Mouse (Mus musculus): ENCODE results near the gene Asf1b. TPM values are rescaled to one million over a fixed set of nuclear protein-coding genes. Genes with fewer than 3 reads are reported as not detected.

Asf1b gene
- polyA plus RNA-seq, 1 experiment from 2014 or later = 68.2 TPM

DNA sequence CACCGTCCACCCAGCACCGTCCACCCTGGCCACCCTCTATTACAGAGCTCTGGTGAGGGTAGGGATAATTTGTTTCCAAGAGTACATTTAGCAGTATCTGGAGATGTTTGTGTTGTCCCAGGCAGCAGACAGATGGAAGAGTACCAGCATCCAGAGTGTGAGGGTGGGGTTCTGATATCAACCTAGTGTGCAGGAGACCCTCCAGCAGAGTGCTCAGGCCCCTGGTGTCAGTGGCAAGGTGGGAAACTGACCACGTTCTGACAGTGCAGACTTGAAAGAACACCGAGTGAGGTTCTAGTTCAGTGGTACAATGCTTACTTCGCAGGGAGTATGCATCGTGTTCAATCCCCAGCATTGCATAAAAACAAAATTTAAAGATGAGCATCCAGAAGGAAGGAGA, 16.4 kb downstream of the Asf1b start:
- Histone ChIP-seq H3K27ac (ENCODE audit: low read depth, low read length) (no peak overlapping the region), H3K4me3 (ENCODE audit: low read length) (peak overlapping the region; percentile 92), H3K9me3 (ENCODE audit: control insufficient read depth, low read length) (no peaks in the 10 kb centered on the region), H3K27me3 (ENCODE audit: control insufficient read depth, insufficient read depth, low read length) (no peaks in the 10 kb centered on the region), H3K4me1 (ENCODE audit: control insufficient read depth, insufficient read depth, low read length) (peaks cover 16% of the 10 kb centered on the region; the same call in 1 of the 2 replicates), H3K36me3 (ENCODE audit: control insufficient read depth, insufficient read depth, low read length) (peaks cover 35% of the 10 kb centered on the region), H3K4me2 (replicated peaks; ENCODE audit: low read depth, low read length) (peak overlapping the region; percentile 82), H3K9ac (ENCODE audit: low read depth, low read length) (no peak overlapping the region)
- no peak for ATAC-seq (ENCODE audit: low FRiP score, low TSS enrichment)
- WGBS = 78% methylated on average over 6 of the region's 6 CpGs

- 0 out of 2 replicates have a peak within 1 kb of the TSS, but pooled peaks have one; percentile 51 for H3K27ac ChIP-seq (ENCODE audit: low read depth, low read length)
- H3K9ac ChIP-seq (ENCODE audit: low read depth, low read length) = peak within 1 kb of the TSS; percentile 89
- no peaks in the 10 kb centered on the region for H3K27me3 ChIP-seq (ENCODE audit: control insufficient read depth, insufficient read depth, low read length)
- peak within 1 kb of the TSS; percentile 94 for H3K4me2 ChIP-seq (replicated peaks; ENCODE audit: low read depth, low read length)
- WGBS = under 1% methylated on average over 77 of the region's 94 CpGs
- H3K36me3 ChIP-seq (ENCODE audit: control insufficient read depth, insufficient read depth, low read length) = peaks cover 28% of the 10 kb centered on the region
- no peaks in the 10 kb centered on the region for H3K9me3 ChIP-seq (ENCODE audit: control insufficient read depth, low read length)
- peak within 1 kb of the TSS; percentile 92 for H3K4me3 ChIP-seq (ENCODE audit: low read length)
- H3K4me1 ChIP-seq (ENCODE audit: control insufficient read depth, insufficient read depth, low read length) = peaks cover 23% of the 10 kb centered on the region
- peak; percentile 100 for ATAC-seq (ENCODE audit: low FRiP score, low TSS enrichment)
These were observed 17.1 kb downstream of the Asf1b start, which contains the start of gene Prkaca for GRCm38 (mm10) chr8:83972150-83973120. Gene Prkaca, plus strand, starts transcription at chr8:83972993.

DNA sequence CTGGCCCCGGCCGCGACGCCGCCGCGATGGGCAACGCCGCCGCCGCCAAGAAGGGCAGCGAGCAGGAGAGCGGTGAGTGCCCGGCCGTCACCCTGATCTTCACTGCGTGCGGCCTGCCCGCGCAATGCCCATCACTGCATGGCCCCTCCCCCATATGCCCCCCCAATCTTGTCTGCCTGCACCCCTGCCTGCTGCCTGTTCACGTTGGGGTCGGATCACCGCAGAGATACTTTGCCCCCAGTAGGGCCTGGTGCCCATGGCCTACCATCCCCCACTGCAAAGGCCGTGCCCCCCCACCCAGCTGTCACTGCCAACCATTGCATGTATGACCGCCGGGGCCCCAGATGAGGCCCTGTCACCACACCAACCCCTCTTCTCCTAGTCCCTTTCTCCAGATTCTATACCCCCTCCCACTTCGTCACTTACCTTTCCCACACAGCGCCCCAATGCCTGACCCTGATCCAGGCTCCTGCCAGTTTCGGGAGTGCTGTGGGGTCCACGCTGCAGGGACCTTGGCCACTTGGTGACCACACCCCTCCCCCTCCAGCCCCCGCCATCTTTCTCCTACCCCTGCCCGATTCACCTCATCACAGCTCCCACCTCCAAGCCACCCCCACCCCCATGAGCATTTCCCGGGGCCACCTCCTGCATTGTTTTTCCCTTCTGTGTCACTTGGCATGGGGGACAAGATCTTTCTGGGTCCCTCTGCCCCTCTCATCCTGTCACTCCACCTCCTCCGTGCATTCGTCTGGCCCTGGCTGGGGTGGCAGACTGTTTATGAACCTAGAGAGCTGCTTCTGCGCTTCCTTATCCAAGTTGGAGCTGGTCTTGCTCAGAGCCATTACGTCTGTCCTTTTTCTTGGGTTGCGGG, 18.1 kb downstream of the Asf1b start:
- Histone ChIP-seq H3K9me3 (ENCODE audit: control insufficient read depth, low read length) (no peaks in the 10 kb centered on the region), H3K4me1 (ENCODE audit: control insufficient read depth, insufficient read depth, low read length) (peaks cover 27% of the 10 kb centered on the region), H3K27me3 (ENCODE audit: control insufficient read depth, insufficient read depth, low read length) (no peaks in the 10 kb centered on the region), H3K27ac (ENCODE audit: low read depth, low read length) (0 out of 2 replicates have a peak overlapping the region, but pooled peaks have one; percentile 11), H3K4me2 (replicated peaks; ENCODE audit: low read depth, low read length) (peak overlapping the region; percentile 94), H3K36me3 (ENCODE audit: control insufficient read depth, insufficient read depth, low read length) (peaks cover 23% of the 10 kb centered on the region), H3K4me3 (ENCODE audit: low read length) (peak overlapping the region; percentile 92), H3K9ac (ENCODE audit: low read depth, low read length) (peak overlapping the region; percentile 89)
- 4% methylated on average over 21 of the region's 37 CpGs for WGBS
- ATAC-seq (ENCODE audit: low FRiP score, low TSS enrichment) = peak; percentile 28

DNA sequence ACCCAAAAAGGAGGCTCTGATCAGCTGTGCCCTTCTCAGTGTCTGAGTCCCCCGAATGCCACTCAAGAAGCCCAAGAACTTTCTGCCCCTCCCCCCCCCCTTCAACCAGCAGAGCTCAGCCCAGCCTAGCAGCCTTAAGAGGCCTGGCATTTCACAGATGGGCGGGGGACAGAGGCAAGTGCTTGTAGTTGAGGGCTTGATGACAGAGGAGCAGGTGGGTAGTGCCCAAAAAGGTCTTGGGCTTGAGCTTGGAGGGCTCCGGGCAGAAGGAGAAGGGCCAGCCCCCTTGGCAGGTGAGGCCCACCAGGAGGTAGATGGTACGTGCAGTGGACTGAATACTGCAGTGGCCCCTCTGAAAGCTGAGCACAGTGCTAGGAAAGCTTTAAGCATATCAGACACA, 19.2 kb downstream of the Asf1b start:
- no peak overlapping the region for H3K4me2 ChIP-seq (replicated peaks; ENCODE audit: low read depth, low read length)
- H3K27me3 ChIP-seq (ENCODE audit: control insufficient read depth, insufficient read depth, low read length) = no peaks in the 10 kb centered on the region
- no peaks in the 10 kb centered on the region for H3K9me3 ChIP-seq (ENCODE audit: control insufficient read depth, low read length)
- peak overlapping the region; percentile 5; the same call in 1 of the 2 replicates for H3K9ac ChIP-seq (ENCODE audit: low read depth, low read length)
- ATAC-seq (ENCODE audit: low FRiP score, low TSS enrichment) = no peak
- no peak overlapping the region for H3K4me3 ChIP-seq (ENCODE audit: low read length)
- peaks cover 27% of the 10 kb centered on the region for H3K4me1 ChIP-seq (ENCODE audit: control insufficient read depth, insufficient read depth, low read length)
- H3K36me3 ChIP-seq (ENCODE audit: control insufficient read depth, insufficient read depth, low read length) = peaks cover 16% of the 10 kb centered on the region
- no peak overlapping the region for H3K27ac ChIP-seq (ENCODE audit: low read depth, low read length)
- 84% methylated on average over 4 of the region's 4 CpGs for WGBS

- H3K4me3 ChIP-seq (ENCODE audit: low read length) = no peak overlapping the region
- H3K4me1 ChIP-seq (ENCODE audit: control insufficient read depth, insufficient read depth, low read length) = peaks cover 27% of the 10 kb centered on the region
- no peak for ATAC-seq (ENCODE audit: low FRiP score, low TSS enrichment)
- 78% methylated on average over 4 of the region's 4 CpGs for WGBS
- H3K36me3 ChIP-seq (ENCODE audit: control insufficient read depth, insufficient read depth, low read length) = peaks cover 19% of the 10 kb centered on the region
- H3K9ac ChIP-seq (ENCODE audit: low read depth, low read length) = no peak overlapping the region
- H3K9me3 ChIP-seq (ENCODE audit: control insufficient read depth, low read length) = no peaks in the 10 kb centered on the region
- H3K4me2 ChIP-seq (replicated peaks; ENCODE audit: low read depth, low read length) = no peak overlapping the region
- H3K27ac ChIP-seq (ENCODE audit: low read depth, low read length) = no peak overlapping the region
- no peaks in the 10 kb centered on the region for H3K27me3 ChIP-seq (ENCODE audit: control insufficient read depth, insufficient read depth, low read length)
These were observed 20.9 kb downstream of the Asf1b start for GRCm38 (mm10) chr8:83976101-83976630.

- Histone ChIP-seq H3K36me3 (ENCODE audit: control insufficient read depth, insufficient read depth, low read length) (peaks cover 26% of the 10 kb centered on the region), H3K4me2 (replicated peaks; ENCODE audit: low read depth, low read length) (no peak overlapping the region), H3K27me3 (ENCODE audit: control insufficient read depth, insufficient read depth, low read length) (no peaks in the 10 kb centered on the region), H3K27ac (ENCODE audit: low read depth, low read length) (no peak overlapping the region), H3K4me3 (ENCODE audit: low read length) (no peak overlapping the region), H3K9ac (ENCODE audit: low read depth, low read length) (no peak overlapping the region), H3K9me3 (ENCODE audit: control insufficient read depth, low read length) (no peaks in the 10 kb centered on the region), H3K4me1 (ENCODE audit: control insufficient read depth, insufficient read depth, low read length) (peaks cover 26% of the 10 kb centered on the region)
- no peak for ATAC-seq (ENCODE audit: low FRiP score, low TSS enrichment)
- 82% methylated on average over 5 of the region's 5 CpGs for WGBS
These were observed 21.6 kb downstream of the Asf1b start for GRCm38 (mm10) chr8:83976779-83977350.

GRCm38 (mm10) chr8:83977646-83978045, 22.3 kb downstream of the Asf1b start:
- 0 out of 2 replicates have a peak overlapping the region, but pooled peaks have one; percentile 47 for H3K27ac ChIP-seq (ENCODE audit: low read depth, low read length)
- no peak overlapping the region; the same call in 1 of the 2 replicates for H3K4me3 ChIP-seq (ENCODE audit: low read length)
- H3K9ac ChIP-seq (ENCODE audit: low read depth, low read length) = no peak overlapping the region
- peaks cover 24% of the 10 kb centered on the region for H3K4me1 ChIP-seq (ENCODE audit: control insufficient read depth, insufficient read depth, low read length)
- no peak for ATAC-seq (ENCODE audit: low FRiP score, low TSS enrichment)
- no peak overlapping the region for H3K4me2 ChIP-seq (replicated peaks; ENCODE audit: low read depth, low read length)
- H3K36me3 ChIP-seq (ENCODE audit: control insufficient read depth, insufficient read depth, low read length) = peaks cover 34% of the 10 kb centered on the region
- H3K9me3 ChIP-seq (ENCODE audit: control insufficient read depth, low read length) = no peaks in the 10 kb centered on the region
- H3K27me3 ChIP-seq (ENCODE audit: control insufficient read depth, insufficient read depth, low read length) = no peaks in the 10 kb centered on the region
- WGBS = 47% methylated on average over 6 of the region's 6 CpGs

GRCm38 (mm10) chr8:83978200-83978599, 22.9 kb downstream of the Asf1b start:
- peaks cover 34% of the 10 kb centered on the region for H3K36me3 ChIP-seq (ENCODE audit: control insufficient read depth, insufficient read depth, low read length)
- H3K27ac ChIP-seq (ENCODE audit: low read depth, low read length) = 0 out of 2 replicates have a peak overlapping the region, but pooled peaks have one; percentile 47
- H3K9ac ChIP-seq (ENCODE audit: low read depth, low read length) = no peak overlapping the region
- peaks cover 24% of the 10 kb centered on the region for H3K4me1 ChIP-seq (ENCODE audit: control insufficient read depth, insufficient read depth, low read length)
- no peak overlapping the region for H3K4me3 ChIP-seq (ENCODE audit: low read length)
- ATAC-seq (ENCODE audit: low FRiP score, low TSS enrichment) = no peak
- WGBS = 75% methylated on average over 9 of the region's 9 CpGs
- H3K4me2 ChIP-seq (replicated peaks; ENCODE audit: low read depth, low read length) = no peak overlapping the region
- no peaks in the 10 kb centered on the region for H3K9me3 ChIP-seq (ENCODE audit: control insufficient read depth, low read length)
- H3K27me3 ChIP-seq (ENCODE audit: control insufficient read depth, insufficient read depth, low read length) = no peaks in the 10 kb centered on the region

Measured in kidney, embryonic 14.5 days (tissue).